Mouse (Mus musculus) layer of hippocampus, adult 9-11 months (tissue): ENCODE measurements around the gene Cap2.

Experiments
- DNase-seq: peaks from one replicate; pipeline ENCODE4 v3.0.0; 2022

The Cap2 gene

DNA sequence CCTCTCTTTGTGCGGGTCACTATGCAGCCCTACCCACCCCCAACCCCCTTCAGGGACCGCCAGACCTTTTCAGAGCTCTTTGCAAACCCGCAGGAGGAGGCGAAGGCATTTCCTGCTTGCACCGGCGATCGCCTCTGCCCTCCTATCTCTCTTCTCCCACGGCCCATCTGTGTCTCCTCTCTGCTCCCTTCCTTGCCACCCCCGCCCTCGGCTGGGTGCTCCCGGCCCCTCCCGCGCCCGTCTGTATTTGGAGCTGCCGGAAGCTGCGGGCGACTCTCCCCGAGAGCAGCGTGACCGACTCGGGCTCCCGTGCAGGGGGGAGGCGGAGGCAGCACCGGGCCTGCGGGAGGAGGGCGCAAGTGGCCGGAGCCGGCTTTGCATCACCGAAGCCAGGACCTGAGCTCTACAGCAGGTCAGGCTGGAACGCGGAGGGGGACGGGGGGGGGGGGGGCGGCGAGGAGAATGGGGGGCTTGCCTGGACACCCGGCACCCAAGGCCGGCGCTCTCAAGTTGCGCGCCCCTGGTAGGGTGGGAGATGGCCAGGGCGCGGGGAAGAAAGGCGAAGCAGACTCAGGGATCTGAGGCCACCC is at the start of gene Cap2:
Cap2 (plus strand) TSS at position 49 of the 590 bp plus-strand sequence.
- DNase-seq = peak; percentile 89

DNA sequence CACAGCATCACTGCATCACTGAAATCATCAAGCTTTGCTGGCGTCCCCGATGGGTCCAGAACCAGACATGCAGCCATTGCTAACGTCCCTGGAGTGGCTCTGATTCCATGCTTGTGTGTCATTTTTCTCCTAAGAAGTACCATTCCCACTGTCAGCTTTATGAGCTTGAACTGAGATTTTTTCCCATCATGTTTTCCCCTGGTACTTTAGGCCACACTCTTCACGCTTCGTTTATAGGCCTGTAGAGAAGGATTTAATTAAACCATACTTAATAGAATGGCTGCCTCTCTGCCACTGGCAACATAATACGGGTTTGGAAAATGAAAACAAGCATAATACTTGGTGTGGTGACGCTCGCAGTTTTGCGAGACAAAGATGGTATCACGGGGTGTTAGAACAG is 42.1 kb upstream of the Cap2 start:
- no peak for DNase-seq

DNA sequence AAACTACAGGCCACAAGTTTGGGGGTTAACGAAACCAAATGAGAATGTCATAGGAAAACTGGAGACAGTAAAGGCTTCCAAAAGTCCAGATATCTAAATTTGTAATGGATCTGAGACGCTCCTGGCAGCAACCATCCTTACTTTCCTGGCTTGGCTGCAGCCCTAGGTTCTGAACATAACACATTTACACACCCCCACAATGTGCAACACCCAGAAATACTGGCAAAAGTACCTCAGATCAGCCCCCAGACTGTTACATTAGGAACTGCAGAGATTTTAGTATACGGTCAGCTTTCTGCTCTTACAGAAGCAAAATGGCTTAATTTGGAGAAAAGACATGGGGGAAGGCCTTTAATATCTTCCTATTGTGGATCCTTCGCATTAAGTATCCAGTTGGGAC is 39.4 kb upstream of the Cap2 start:
- peak; percentile 48 for DNase-seq

DNA sequence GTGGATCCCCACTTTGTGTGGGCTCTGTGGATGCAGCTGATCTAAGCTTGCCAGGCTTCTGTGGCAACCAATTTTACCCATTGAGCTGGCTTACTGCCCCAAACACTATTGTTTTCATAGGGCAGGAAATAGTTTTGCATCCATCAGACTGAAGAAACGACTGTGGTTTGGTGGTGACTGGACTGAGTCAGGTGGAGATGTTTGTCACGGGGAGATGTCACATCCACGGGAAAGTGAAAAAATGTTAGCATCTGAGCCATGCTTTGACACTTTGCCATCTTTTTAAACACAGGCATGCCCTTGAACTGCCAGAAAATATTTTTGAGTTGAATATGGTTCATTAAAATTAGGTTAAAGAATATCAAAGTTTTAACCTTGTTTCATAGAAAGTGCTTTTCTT is 37.9 kb upstream of the Cap2 start:
- peak; percentile 22 for DNase-seq

DNA sequence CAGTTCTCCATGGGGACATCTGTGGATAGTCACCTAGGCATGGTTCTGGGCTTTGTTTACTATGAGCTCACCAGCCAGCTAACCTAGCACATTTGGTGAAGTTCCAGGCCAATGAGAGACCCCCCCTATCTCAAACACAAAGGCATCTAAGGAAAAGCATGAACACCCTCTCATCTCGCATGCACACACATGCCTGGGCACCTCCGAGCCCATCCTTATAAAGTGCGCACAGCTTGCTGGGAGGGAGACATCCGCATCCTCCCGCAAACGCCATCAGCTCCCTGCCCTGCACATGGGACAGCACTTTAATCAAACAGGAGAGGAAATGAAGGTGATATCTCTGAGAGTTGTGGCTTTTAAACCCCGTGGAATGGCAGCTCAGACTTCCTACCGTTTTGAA is 33.4 kb upstream of the Cap2 start:
- DNase-seq = no peak

DNA sequence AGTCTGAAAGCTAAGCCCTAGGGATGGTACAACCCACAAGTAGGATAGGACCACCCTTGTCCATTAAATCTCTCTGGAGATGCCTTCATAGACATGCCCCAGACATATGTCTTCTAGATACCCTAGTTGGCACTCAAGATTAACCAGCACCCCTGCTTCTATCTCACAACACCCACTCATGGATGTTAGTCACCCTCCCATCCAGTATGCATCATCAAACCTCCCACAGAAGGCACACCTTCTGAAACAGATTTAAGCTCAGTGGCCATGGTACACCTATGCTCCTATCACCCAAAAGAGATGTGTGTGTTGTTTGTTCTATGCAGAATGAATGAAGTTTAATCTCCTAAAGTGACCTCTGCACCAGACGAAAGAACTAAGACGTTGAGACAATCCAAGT is 32.1 kb upstream of the Cap2 start:
- DNase-seq = no peak

DNA sequence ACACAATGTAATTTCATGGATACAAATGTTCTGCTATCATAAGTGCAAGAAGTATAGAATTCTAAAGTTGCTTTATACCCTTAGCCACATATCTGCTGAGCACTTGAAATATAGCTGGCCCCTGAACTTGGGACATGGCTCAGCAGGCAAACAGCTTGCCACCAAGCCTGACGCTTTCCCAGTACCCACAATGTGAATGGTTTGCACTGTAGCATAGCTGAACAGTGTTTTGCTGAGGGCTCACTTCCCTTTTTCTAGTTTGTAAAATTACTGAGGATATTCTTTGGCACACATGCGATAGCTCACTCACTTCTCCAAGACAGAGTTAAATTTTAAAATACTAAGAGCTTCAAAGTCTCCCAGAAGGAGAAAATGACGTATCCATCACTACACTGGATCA is 20.4 kb upstream of the Cap2 start:
- DNase-seq = no peak

DNA sequence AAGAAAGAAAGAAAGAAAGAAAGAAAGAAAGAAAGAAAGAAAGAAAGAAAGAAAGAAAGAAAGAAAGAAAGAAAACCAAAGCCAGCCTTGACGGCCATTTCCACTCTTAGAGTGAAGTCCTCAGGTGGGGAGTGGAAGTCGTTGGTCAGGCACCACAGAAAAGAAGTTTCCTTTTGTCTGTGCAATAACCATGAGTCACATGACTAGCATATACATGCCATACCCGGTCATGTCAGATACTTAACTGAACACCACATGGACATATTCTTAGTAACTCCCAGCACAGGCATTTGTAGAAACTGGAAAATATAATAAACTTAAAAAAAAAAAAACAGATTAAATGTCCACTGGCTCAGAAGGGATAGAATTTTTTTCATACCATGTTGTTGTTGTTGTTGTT is 16.0 kb upstream of the Cap2 start:
- DNase-seq = no peak

DNA sequence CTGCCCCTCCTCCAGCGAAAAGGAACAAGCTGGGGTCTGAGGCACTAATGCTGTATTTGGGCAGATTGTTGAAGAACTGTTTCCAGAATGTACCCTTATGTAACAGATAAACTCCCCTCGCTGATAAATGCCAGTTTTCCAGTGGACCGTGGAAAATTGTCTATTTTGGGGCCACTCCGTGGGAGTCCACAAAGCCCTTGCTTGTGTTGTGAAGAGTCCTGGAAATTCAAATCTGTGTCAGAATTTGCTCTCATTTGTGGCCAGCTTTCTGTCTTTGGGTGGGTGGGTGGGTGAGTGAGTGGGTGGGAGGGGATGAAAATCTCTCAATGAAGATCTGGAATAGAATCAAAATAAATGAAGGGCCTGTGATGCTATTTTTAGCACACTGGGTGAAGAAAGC is 13.5 kb upstream of the Cap2 start:
- DNase-seq = no peak

DNA sequence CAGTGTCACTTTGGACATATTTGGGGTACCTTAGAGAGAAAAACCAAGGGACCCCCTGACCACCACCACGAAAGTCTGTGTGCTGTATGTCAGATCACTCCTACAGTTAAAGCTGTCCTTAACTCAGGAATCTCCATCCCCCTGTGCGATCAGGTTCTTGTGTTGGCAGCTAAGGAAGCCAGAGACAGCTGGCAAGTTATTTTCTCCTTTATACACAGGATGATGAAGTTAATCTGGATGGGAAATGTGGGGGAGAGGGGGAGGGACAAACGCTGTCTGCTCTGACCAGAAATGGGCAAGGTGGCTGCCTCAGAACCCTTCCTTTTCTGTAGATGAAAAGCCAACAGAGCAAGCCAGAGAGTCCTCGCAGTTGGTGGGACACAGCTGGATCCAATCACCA is 11.0 kb upstream of the Cap2 start:
- no peak for DNase-seq

DNA sequence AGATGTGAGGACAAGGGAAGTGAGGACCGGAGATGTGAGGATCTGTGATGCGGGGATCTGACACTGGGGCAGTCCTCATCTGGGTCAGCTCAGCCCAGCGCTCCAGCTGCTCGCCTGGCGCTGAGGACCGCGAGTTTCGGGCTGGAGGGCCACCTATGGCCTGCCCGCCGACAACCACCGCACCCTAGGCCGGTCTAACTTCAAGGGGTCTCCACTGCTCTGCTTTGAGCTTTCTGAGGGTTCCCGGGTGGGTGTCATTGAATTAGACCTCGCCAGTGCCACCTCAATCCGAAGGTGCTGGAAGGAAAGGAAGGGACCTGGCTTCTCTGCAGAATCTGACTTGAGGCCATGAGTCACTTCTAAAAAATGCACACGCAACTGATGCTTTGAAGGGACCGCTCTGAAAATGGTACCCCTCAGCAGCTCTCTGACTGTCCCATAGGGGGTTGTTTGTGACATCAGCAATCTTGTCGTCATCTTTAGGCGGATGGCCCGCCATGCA is 793 bp downstream of the Cap2 start:
- no peak for DNase-seq

DNA sequence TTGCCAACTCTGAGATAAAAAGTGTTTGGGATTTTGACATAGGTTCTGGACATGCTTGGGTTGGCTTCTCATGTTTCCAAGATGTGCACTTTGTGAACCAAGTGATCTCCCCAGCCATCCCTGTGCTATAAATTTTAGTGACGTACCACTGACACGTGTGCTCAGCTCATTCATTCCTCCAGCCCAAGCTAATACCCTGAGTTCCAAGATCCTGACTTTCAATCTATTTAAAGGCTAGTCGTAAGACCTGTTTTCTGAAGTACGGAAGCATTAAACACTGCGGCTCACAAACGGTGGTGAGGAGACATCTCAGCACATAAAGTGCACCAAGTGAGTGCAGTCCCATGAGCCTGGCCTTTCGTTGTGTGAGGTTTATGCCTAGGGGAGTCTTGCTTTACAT is 6.3 kb downstream of the Cap2 start:
- DNase-seq = no peak

DNA sequence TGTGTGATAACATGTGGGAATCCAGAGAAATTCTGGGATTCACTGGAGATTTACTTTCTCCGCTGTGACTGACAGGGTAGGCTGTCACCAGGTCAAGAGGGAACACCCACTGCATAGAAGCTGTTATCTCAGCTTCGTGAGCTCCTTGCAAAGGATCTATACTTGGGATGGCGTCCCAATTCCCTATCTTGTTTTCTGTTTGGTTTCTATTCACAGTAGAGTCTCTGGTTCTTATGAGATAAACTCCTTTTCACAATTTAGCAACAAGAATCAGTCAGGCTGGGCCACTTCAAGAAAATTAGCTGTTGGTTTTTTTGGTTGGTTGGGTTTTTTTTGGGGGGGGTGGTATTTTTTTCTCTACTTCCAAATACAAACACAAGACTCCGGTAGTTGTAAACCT is 7.2 kb downstream of the Cap2 start:
- DNase-seq = no peak

DNA sequence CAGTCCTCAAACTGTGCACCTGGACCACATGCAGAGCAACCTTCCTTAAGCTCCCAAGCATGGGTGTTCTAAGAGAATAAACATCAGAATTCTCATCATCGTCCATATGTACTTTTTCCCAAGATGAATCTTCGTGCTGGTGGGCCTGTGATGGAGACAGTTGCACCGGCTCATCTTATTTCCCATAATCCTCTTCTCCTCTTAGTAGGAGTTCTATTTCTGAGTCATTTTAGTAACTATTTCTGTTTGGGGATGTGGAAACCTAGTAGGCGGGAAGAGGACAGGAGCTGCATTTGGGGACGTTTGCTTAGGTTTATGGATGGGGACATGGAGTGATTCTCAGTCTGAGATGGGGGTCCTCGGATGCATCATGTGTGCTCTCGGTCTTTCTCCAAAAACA is 8.8 kb downstream of the Cap2 start:
- no peak for DNase-seq

DNA sequence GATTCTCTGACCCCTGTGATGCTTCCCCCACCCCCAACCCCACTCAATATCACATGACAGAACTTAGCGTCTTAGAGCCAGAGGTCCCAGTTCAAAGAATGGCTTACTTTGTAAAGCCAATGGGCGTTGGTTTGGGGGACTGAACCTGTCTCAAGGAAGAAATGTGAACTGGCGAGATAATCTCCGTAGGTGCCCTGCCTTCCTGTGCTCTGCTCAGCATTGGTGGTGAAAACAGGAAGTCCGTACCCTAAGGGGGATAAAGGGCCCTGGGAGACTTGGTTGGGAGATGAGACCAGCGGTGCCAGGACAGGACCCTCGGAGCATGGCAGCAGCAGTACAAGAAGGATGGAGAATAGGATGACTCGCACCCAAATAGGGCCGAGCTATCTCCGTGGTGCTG is 12.8 kb downstream of the Cap2 start:
- DNase-seq = no peak

DNA sequence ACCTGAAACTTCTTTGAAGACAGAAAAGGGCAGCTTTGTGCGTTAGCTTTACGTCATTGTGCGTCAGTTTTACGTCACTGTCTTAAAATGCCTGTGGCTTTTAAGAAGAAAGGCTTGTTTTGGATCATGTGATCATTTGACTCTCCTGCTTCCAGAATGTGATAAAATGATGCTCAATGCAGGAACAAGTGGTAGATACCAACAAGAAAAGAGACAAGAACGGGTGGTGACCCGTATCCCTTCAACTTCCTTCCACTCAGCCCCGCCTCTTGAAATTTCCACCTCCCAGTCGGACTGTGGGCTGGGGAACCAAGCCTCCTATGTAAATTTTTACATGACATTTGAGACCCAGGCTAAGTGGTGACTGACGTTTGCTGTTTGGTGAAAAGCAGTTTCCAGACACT is 13.5 kb downstream of the Cap2 start:
- no peak for DNase-seq

DNA sequence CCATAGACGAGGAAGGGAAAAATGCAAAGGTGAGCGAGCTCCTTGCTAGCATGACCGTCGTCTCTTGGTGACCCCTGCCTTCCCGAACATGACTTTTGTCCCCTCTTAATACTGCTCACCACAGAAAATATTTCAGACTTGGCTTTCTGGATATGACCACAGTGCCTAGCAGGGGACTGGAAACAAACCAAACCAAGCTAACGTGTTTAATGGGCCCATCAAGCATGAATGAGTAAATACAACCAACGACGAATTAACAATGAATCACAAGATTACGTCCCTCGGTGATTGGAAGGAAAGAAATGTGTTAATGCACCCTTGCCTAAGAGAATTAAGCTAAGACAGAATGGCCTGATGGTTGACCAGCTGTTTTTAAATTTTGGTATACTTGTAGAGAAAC is 13.9 kb downstream of the Cap2 start:
- no peak for DNase-seq

DNA sequence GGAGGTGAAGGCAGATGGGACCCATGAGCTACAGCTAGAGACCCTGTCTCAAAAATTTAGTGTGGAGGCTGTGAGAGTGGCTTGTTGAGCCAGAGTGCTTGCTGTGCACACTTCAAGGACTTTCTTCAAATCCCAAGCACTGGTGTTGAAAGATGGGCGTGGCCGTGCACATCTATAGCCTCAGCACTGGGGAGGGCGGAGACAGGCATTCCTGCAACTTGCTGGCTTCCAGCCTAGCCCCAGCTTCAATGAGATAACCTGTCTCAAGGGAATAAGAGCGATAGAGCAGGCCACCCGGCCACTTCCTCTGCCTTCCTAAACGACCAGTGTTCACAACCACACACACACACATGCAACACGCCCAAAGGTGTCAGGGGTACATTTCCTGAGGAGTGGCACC is 14.5 kb downstream of the Cap2 start:
- DNase-seq = no peak

DNA sequence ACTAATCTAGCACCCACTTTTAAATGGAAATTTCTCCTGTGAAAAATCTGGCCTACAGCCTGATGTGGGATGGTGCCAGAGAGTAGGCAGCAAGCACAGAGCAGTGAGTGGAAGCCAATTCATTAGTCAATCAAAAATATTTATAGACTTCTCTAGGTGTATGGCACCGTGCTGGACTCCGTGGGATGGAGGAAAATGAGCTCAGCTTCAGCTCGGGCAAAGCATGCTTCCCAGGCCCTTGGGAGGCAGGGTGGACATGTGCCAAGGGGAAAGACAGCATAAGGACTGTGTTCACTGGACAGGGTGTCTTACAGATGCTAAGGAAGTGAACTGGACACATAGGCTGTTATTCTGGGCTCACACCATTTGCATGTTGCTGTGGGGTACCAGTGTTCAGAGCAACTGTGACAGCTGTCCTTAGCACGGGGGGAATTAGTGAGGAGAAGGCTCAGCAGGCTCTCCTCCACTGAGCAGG is 15.6 kb downstream of the Cap2 start:
- peak; percentile 90 for DNase-seq

DNA sequence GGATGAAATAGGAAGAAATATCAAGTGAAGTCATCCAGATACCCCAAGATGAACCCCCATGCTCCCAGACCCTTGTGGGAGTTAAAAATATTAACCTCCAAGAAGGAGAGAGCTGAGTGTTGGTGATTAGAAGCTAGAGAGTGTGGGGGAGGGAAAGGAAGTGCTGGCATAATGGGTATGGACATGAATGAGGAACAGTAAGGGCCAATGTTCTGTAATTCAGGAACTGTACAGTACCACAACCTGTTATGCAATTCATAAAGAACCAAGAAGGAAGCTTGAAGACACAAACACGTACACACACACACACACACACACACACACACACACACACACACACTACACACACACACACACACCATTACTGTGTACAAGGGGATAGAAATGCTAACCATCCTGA is 19.8 kb downstream of the Cap2 start:
- DNase-seq = no peak

DNA sequence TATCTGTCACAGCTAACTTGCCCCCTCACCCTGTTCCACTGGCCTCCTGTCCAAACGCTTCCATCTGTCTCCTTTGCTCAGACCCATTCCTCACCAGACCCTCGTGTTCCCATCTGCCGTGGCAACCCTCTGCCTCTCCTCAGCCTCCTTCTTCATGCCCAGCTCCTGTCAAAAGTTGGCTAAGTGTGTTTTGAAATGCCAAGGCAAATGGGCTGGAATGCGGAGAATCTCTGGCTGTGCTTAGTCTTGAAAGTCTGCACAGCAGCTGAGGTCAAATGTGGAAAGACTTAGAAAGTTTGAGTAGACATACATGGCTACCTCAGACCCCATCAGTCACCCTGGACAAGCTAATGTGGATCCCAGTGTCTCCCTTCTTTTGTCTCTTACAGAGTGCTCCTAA is 21.1 kb downstream of the Cap2 start:
- DNase-seq = no peak

DNA sequence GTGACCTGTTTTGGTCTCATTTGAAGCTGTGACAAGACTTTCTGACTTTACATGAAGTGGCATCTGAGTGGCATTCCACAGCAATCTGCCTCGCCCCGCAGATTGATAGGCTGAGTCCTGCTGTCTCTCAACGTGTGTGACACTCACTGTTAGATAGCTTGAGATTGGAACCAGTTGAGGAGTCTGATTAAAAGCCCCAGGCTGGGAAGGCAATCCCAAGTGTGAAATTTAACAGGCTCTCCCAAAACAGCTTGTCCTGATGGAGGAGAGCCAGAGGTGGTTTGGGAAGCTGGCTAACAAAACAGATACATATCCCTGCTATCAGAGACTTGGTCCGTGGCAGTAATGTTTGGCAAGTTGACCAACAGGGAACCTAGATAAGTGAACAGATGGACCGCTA is 21.6 kb downstream of the Cap2 start:
- no peak for DNase-seq

DNA sequence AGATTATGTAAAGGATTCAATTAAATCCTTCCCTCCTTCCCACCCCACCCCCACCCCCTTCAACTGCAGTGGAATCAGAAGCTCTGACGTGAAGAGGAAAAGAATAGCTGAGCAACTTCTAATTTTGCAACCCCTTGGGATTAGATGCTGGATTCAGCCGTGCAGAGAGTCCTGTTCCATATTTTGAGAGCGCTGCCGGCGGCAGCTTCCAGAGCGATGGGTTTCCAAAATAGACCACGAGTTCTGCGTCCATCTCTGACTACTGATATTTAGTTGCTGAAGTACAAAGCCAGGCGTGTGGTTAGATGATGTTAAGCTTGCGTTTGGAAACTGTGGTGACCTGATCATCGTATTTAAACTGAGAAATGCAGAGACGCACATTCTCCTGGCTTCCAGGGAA is 22.1 kb downstream of the Cap2 start:
- no peak for DNase-seq

DNA sequence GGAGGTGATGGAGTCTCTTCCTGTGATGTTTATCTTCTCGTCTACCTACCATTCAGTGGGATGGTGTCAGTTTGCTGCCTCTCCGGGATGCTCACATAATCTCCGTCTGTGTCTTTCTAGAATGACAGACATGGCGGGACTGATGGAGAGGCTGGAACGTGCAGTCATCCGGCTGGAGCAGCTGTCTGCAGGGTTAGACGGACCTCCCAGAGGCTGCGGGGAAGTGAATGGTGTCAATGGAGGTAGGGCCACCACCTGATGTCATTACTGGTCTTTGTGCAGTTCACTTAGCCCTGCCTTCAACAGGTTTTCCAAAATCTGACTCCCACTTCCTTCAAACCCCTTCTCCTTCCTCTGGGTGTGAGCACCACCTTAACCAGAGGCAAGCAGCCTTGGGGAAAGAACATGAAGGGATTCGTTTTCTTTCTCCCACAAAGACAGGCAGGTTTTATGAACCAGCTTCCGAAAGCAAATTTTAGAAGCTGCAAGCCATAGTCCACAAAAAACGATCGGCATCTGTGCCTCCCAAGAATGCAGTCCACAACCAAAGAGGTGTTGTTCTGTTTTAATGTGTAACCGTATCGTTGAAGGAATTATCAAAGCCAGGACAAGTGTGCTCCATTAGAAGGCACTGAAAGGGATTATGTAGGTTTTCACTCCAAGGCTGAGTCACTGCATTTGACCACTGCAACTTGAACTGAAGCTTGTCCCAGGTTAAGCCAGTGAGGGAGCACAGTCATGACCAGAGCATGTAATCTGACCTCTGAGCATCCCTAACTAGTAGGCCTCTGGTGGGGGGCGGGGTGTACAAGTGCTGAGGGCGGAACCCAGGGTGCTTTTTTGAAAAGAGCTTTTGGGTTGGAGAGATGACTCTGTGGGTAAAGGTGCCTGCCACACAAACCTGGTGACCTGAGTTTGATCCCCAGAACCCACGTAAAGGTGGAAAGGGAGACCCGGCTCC is 23.9 kb downstream of the Cap2 start:
- DNase-seq = no peak
